Mouse (Mus musculus): Measurements from ENCODE around the gene Gm20479. TPM values are rescaled to one million over a fixed set of nuclear protein-coding genes. Genes with fewer than 3 reads are reported as not detected.
A peak's percentile ranks its signal among the peaks of the same experiment; 100 is the strongest.

Gene Gm20479
- total RNA-seq, 2 experiments from 2014 or later: not detected

- DNase-seq (ENCODE audit: low spot score in 2 of 2): no peak
These were observed 42.8 kb downstream of the Gm20479 start for GRCm38 (mm10) chr7:27314393-27314792.

- no peak for DNase-seq (ENCODE audit: low spot score in 2 of 2)
These were observed 45.5 kb downstream of the Gm20479 start for GRCm38 (mm10) chr7:27311651-27312284.

- DNase-seq (ENCODE audit: low spot score in 2 of 2): no peak
These were observed 46.2 kb downstream of the Gm20479 start for GRCm38 (mm10) chr7:27310996-27311535.

- DNase-seq (ENCODE audit: low spot score in 2 of 2): no peak
These were observed 46.9 kb downstream of the Gm20479 start for GRCm38 (mm10) chr7:27310306-27310705.

GRCm38 (mm10) chr7:27309832-27310231, 47.4 kb downstream of the Gm20479 start:
- no peak for DNase-seq (ENCODE audit: low spot score in 2 of 2)

GRCm38 (mm10) chr7:27308821-27309549, 48.2 kb downstream of the Gm20479 start:
- no peak for DNase-seq (ENCODE audit: low spot score in 2 of 2)

GRCm38 (mm10) chr7:27307551-27307950, 49.7 kb downstream of the Gm20479 start:
- DNase-seq (ENCODE audit: low spot score in 2 of 2): no peak

- DNase-seq (ENCODE audit: low spot score in 2 of 2): peak in 1 of 2 experiments; percentile 29
These were observed 50.8 kb downstream of the Gm20479 start for GRCm38 (mm10) chr7:27306161-27307160.

- no peak for DNase-seq (ENCODE audit: low spot score in 2 of 2)
These were observed 52.0 kb downstream of the Gm20479 start for GRCm38 (mm10) chr7:27305091-27305730.

Other genes with a start within 250 kb of the Gm20479 start
- not detected for gene Cyp2f2, start 237.5 kb downstream of the Gm20479 start, total RNA-seq (2021)
- not detected for gene Cyp2t4, start 203.7 kb downstream of the Gm20479 start, total RNA-seq (2021)
- 100 to 1,000 TPM; 101 to 115 TPM for gene Egln2, start 190.6 kb downstream of the Gm20479 start, total RNA-seq (2021)
- 10 to 100 TPM; 93.0 to 99.8 TPM for gene Rab4b, start 178.5 kb downstream of the Gm20479 start, total RNA-seq (2021)
- gene Gm21983, start 176.3 kb downstream of the Gm20479 start, total RNA-seq (2021): not detected
- 1 to 10 TPM in 1 of 2 experiments, under 1 TPM in 1; 0.70 to 1.4 TPM for gene Mia, start 176.3 kb downstream of the Gm20479 start, total RNA-seq (2021)
- 10 to 100 TPM; 19.7 to 22.7 TPM for gene BC024978, start 161.6 kb downstream of the Gm20479 start, total RNA-seq (2021)
- gene Snrpa, start 161.1 kb downstream of the Gm20479 start, total RNA-seq (2021): 10 to 100 TPM; 75.9 to 85.9 TPM
- 10 to 100 TPM; 11.3 to 11.7 TPM for gene Itpkc, start 128.8 kb downstream of the Gm20479 start, total RNA-seq (2021)
- gene Coq8b, start 124.4 kb downstream of the Gm20479 start, total RNA-seq (2021): 10 to 100 TPM; 33.6 to 39.6 TPM
- gene Numbl, start 99.0 kb downstream of the Gm20479 start, total RNA-seq (2021): 100 to 1,000 TPM; 108 to 128 TPM
- gene Ltbp4, start 19.7 kb downstream of the Gm20479 start, total RNA-seq (2021): 10 to 100 TPM; 42.2 to 46.6 TPM
- 10 to 100 TPM; 27.9 to 33.2 TPM for gene Shkbp1, start 1.4 kb downstream of the Gm20479 start, total RNA-seq (2021)
- gene Sptbn4, start 90.3 kb upstream of the Gm20479 start, total RNA-seq (2021): 100 to 1,000 TPM; 139 to 142 TPM
- 10 to 100 TPM; 20.8 to 21.3 TPM for gene Blvrb, start 90.6 kb upstream of the Gm20479 start, total RNA-seq (2021)
- 1 to 10 TPM; 3.5 to 3.9 TPM for gene Sertad3, start 116.3 kb upstream of the Gm20479 start, total RNA-seq (2021)
- gene Sertad1, start 129.5 kb upstream of the Gm20479 start, total RNA-seq (2021): 10 to 100 TPM; 15.3 to 26.9 TPM
- gene Prx, start 141.9 kb upstream of the Gm20479 start, total RNA-seq (2021): under 1 TPM; 0.23 to 0.33 TPM
- under 1 TPM in 1 of 2 experiments, not detected in 1; 0.14 TPM for gene Hipk4, start 165.8 kb upstream of the Gm20479 start, total RNA-seq (2021)
- gene Pld3, start 195.8 kb upstream of the Gm20479 start, total RNA-seq (2021): 100 to 1,000 TPM; 750 TPM
- gene 2310022A10Rik, start 195.8 kb upstream of the Gm20479 start, total RNA-seq (2021): 10 to 100 TPM; 30.5 to 33.0 TPM
- gene Akt2, start 234.1 kb upstream of the Gm20479 start, total RNA-seq (2021): 100 to 1,000 TPM; 103 to 113 TPM

Data from left cerebral cortex, adult 18-20 months (tissue).